Mouse (Mus musculus) midbrain, embryonic 15.5 days (tissue): Measurements from ENCODE around the gene Jak1. TPM values are rescaled to one million over a fixed set of nuclear protein-coding genes. Genes with fewer than 3 reads are reported as not detected.

Source experiments
- ATAC-seq: fragments of 200-750 bp; cut with Nextera tagmentation; replicated peaks from 2 replicates; pipeline ENCODE4 v1.8.0; 2017; ENCODE audit warnings: moderate TSS enrichment
- H3K27ac ChIP-seq: fragments of 300-500 bp; sonication (generic); 2 replicates; pipeline ENCODE4 v1.5.1; 2015; ENCODE audit warnings: mild to moderate bottlenecking, inconsistent platforms
- H3K27me3 ChIP-seq: fragments of 300-500 bp; sonication (generic); replicated peaks from 2 replicates; pipeline ENCODE4 v1.6.1; 2015; ENCODE audit warnings: inconsistent platforms
- H3K36me3 ChIP-seq: fragments of 300-500 bp; sonication (generic); replicated peaks from 2 replicates; pipeline ENCODE4 v1.6.1; 2015; ENCODE audit warnings: inconsistent platforms
- H3K4me1 ChIP-seq: fragments of 300-500 bp; sonication (generic); 2 replicates; pipeline ENCODE4 v1.6.1; 2015; ENCODE audit warnings: inconsistent platforms
- H3K4me2 ChIP-seq: fragments of 300-500 bp; sonication (generic); 2 replicates; pipeline ENCODE4 v1.6.1; 2015; ENCODE audit warnings: inconsistent platforms, mild to moderate bottlenecking, moderate library complexity
- H3K4me3 ChIP-seq: fragments of 300-500 bp; sonication (generic); 2 replicates; pipeline ENCODE4 v1.5.1; 2015; ENCODE audit warnings: mild to moderate bottlenecking, inconsistent platforms
- H3K9ac ChIP-seq: fragments of 300-500 bp; sonication (generic); 2 replicates; pipeline ENCODE4 v1.6.1; 2015; ENCODE audit warnings: mild to moderate bottlenecking, inconsistent platforms
- H3K9me3 ChIP-seq: fragments of 300-500 bp; sonication (generic); 2 replicates; pipeline ENCODE4 v1.6.1; 2016; ENCODE audit warnings: inconsistent platforms
- WGBS: fragments of 180-500 bp; shearing (Covaris S2); methylation state at CpG from one replicate; pipeline ENCODE4 v1.1.7; 2015; ENCODE audit warnings: mixed read lengths; 5-methylcytosine and 5-hydroxymethylcytosine counted together
- polyA plus RNA-seq: library from polyadenylated mRNA; unstranded; fragments of >200 nt; fragmentation: Nextera tagmentation; extraction: Ambion mirVana; gene quantifications from 2 replicates; pipeline ENCODE4 v1.2.1, GENCODE M21; 2015

Gene Jak1
- polyA plus RNA-seq, 1 experiment from 2014 or later, result 73.0 TPM

- WGBS, result 91% methylated on average over 2 of the region's 2 CpGs
- Histone ChIP-seq H3K36me3 (no peaks in the 10 kb centered on the region), H3K4me2 (no peak overlapping the region)
Measured at GRCm38 (mm10) chr4:101246569-101246968, 18.5 kb downstream of the Jak1 start.

GRCm38 (mm10) chr4:101244257-101245011 lies 20.6 kb downstream of the Jak1 start:
- Histone ChIP-seq H3K27me3 (no peaks in the 10 kb centered on the region), H3K4me1 (no peaks in the 10 kb centered on the region), H3K36me3 (no peaks in the 10 kb centered on the region), H3K4me3 (no peak overlapping the region), H3K9me3 (no peaks in the 10 kb centered on the region), H3K9ac (no peak overlapping the region), H3K4me2 (no peak overlapping the region), H3K27ac (no peak overlapping the region)
- ATAC-seq, result no peak
- 78% methylated on average over 6 of the region's 6 CpGs for WGBS

More at GRCm38 (mm10) chr4:101246569-101246968, 18.5 kb downstream of the Jak1 start:
- no peaks in the 10 kb centered on the region for H3K9me3 ChIP-seq
- ATAC-seq, result no peak
- no peaks in the 10 kb centered on the region for H3K27me3 ChIP-seq
- H3K9ac ChIP-seq, result no peak overlapping the region
- no peaks in the 10 kb centered on the region for H3K4me1 ChIP-seq
- no peak overlapping the region for H3K4me3 ChIP-seq
- H3K27ac ChIP-seq, result no peak overlapping the region

- Histone ChIP-seq H3K9me3 (no peaks in the 10 kb centered on the region), H3K4me1 (no peaks in the 10 kb centered on the region), H3K27ac (no peak overlapping the region), H3K4me3 (no peak overlapping the region), H3K36me3 (no peaks in the 10 kb centered on the region), H3K9ac (no peak overlapping the region), H3K27me3 (no peaks in the 10 kb centered on the region), H3K4me2 (no peak overlapping the region)
- no peak for ATAC-seq
- 64% methylated on average over 3 of the region's 3 CpGs for whole genome bisulfite sequencing
Measured at GRCm38 (mm10) chr4:101240875-101241173, 24.3 kb downstream of the Jak1 start.

DNA sequence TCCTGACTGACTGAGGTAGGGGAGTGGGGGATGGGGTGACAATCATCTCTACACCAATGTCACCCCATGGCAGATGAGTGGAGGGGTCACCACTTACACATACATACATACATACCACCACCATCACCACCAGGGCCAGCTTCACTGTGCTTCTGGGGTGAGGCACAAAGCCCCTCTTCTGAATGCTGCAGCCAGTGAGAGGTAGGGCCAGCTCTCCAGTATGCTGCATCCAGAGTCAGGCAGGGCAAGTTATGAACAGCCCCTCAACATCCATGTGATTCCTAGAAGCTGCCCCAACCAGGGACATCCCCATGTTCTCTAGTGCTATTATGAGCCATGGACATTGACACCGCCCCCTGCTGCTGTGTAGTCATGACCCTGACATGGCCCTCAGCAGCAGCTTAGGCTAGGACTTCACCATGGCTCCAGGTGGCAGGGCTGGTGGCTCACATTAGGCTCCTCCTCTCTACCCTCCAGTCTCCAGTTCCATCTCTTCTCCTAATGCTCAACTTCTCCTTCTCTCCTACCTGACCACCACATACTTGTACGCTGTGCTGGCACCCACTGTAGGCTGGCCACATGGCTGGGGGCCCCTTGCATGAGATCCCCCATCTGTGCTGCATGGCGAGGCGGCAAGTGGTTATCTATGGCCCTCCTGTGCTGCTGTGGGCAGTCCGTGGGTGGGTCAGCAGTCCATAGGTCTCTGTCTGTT lies 24.8 kb downstream of the Jak1 start:
- no peaks in the 10 kb centered on the region for H3K4me1 ChIP-seq
- no peaks in the 10 kb centered on the region for H3K36me3 ChIP-seq
- 91% methylated on average over 5 of the region's 5 CpGs for WGBS
- H3K4me3 ChIP-seq, result no peak overlapping the region
- ATAC-seq, result 0 out of 2 replicates have a peak, but pooled peaks have one; percentile 30
- H3K27me3 ChIP-seq, result no peaks in the 10 kb centered on the region
- no peak overlapping the region for H3K9ac ChIP-seq
- H3K4me2 ChIP-seq, result no peak overlapping the region
- H3K9me3 ChIP-seq, result no peaks in the 10 kb centered on the region
- no peak overlapping the region for H3K27ac ChIP-seq

DNA sequence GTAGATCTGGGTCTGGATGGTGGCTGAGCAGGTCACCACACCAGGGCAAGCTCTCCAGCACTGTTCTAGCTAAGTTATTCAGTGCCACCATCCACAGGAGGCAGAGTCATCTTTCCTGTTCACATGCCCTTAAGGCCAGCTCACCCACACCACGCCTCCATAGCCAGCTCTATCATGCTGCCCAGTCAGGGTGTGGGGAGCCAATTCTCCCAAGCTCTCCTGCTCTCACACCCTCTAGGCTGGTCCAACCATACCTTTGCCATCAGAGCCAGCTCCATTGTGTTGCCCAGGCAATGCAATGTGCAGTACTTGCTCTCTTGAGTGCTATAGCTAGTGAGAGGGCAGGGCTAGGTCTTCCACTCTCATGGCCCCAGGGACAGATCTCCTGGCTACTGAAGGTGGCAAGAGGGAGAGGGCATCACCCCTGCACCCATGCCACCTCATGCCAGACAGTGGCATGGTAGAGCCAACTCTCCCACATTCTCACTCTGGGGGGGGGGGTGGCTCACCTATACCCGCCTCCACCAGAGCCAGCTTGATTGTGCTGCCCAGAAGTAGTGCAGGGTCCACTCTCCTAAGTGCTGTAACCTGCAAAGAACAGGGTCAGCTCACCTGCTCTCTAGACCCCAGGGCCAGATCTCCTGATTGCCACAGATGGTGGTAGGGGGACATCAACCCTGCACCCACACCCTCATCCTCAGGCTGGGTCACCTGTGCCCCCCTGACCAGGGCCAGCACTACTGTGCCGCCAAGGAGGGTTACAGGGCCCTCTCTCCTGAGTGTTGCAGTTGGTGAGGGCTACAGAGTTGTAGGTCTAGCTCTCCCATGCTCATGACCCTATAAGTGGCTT lies 25.5 kb downstream of the Jak1 start:
- Histone ChIP-seq H3K27me3 (no peaks in the 10 kb centered on the region), H3K4me1 (no peaks in the 10 kb centered on the region), H3K36me3 (no peaks in the 10 kb centered on the region), H3K4me3 (no peak overlapping the region), H3K4me2 (no peak overlapping the region), H3K9me3 (no peaks in the 10 kb centered on the region), H3K27ac (no peak overlapping the region), H3K9ac (no peak overlapping the region)
- 98% methylated on average over 3 of the region's 3 CpGs for WGBS
- 0 out of 2 replicates have a peak, but pooled peaks have one; percentile 9 for ATAC-seq

GRCm38 (mm10) chr4:101238589-101238988 lies 26.5 kb downstream of the Jak1 start:
- no peak overlapping the region for H3K4me2 ChIP-seq
- no peak for ATAC-seq
- H3K27me3 ChIP-seq, result no peaks in the 10 kb centered on the region
- 87% methylated on average over 4 of the region's 4 CpGs for WGBS
- H3K4me1 ChIP-seq, result no peaks in the 10 kb centered on the region
- H3K4me3 ChIP-seq, result no peak overlapping the region
- no peaks in the 10 kb centered on the region for H3K36me3 ChIP-seq
- no peak overlapping the region for H3K27ac ChIP-seq
- H3K9ac ChIP-seq, result no peak overlapping the region
- H3K9me3 ChIP-seq, result no peaks in the 10 kb centered on the region

- no peak overlapping the region for H3K4me2 ChIP-seq
- H3K27ac ChIP-seq, result no peak overlapping the region
- WGBS, result 89% methylated on average over 6 of the region's 6 CpGs
- no peak for ATAC-seq
- no peaks in the 10 kb centered on the region for H3K9me3 ChIP-seq
- no peak overlapping the region for H3K9ac ChIP-seq
- no peaks in the 10 kb centered on the region for H3K27me3 ChIP-seq
- H3K36me3 ChIP-seq, result no peaks in the 10 kb centered on the region
- H3K4me3 ChIP-seq, result no peak overlapping the region
- H3K4me1 ChIP-seq, result no peaks in the 10 kb centered on the region
Measured at GRCm38 (mm10) chr4:101236797-101237196, 28.3 kb downstream of the Jak1 start.

DNA sequence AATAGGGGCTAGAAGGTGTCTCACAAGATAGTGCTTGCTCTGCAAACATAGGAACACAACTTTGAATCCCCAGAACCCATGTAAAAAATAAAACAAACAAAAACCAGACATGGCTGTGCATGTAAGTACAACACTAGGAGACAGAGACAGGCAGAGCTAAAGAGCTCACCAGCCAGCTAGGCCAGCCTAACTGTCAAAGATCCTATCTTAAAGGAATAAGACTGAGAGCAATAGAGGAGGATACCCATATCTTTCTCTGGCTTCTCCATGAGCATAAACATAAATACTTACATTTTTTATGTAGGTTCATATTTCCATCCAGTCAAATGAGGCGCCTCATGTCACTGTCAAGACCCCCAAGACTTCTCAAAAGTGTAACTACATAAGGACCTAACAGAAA lies 29.1 kb downstream of the Jak1 start:
- H3K4me3 ChIP-seq, result no peak overlapping the region
- no peak for ATAC-seq
- no peaks in the 10 kb centered on the region for H3K36me3 ChIP-seq
- no peak overlapping the region for H3K4me2 ChIP-seq
- H3K27me3 ChIP-seq, result no peaks in the 10 kb centered on the region
- H3K4me1 ChIP-seq, result no peaks in the 10 kb centered on the region
- 93% methylated on average over 1 of the region's 1 CpGs for WGBS
- no peaks in the 10 kb centered on the region for H3K9me3 ChIP-seq
- no peak overlapping the region for H3K27ac ChIP-seq
- no peak overlapping the region for H3K9ac ChIP-seq

DNA sequence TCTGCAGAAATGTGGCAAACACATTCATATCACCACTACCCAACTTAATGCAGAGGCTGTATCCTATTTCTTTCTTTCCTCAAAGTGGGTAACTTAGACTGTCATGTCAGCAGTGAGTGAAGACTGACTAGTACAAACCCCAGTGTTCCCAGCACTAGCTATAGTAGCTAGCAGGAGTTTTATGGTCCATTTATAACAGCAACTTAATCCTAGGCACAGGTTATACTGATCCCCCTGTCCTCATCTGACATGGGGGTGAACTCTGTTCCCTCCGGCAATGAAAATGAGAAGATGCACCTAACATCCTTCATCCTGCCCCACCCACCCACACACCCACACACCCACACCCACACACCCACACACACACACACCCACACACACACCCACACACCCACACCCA lies 30.3 kb downstream of the Jak1 start:
- H3K4me3 ChIP-seq, result no peak overlapping the region
- H3K9ac ChIP-seq, result no peak overlapping the region
- no peak overlapping the region for H3K4me2 ChIP-seq
- no peaks in the 10 kb centered on the region for H3K36me3 ChIP-seq
- WGBS, result 96% methylated on average over 1 of the region's 1 CpGs
- no peaks in the 10 kb centered on the region for H3K9me3 ChIP-seq
- no peak for ATAC-seq
- no peak overlapping the region for H3K27ac ChIP-seq
- H3K27me3 ChIP-seq, result no peaks in the 10 kb centered on the region
- no peaks in the 10 kb centered on the region for H3K4me1 ChIP-seq

DNA sequence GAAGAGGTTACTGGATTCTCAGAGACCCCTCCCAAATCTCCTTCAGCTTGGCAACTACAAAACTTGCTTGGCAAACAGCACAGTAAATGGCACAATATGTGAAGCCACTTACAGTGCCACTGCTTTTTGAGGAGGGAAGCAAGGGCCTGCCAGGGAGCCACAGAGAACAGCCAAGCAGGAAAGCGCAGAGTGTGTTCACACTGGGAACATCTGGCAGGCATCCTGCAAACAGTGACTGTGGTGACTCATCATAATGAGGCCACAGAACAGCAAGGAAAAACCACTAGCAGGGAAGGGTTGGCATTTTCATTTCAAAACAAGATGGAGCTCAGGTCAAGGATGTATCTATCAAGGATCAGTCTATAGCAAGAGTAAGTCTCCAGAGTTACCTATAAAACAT lies 30.8 kb downstream of the Jak1 start:
- Histone ChIP-seq H3K36me3 (no peaks in the 10 kb centered on the region), H3K27ac (no peak overlapping the region), H3K4me3 (no peak overlapping the region), H3K4me2 (no peak overlapping the region), H3K27me3 (no peaks in the 10 kb centered on the region), H3K9ac (no peak overlapping the region), H3K4me1 (no peaks in the 10 kb centered on the region), H3K9me3 (no peaks in the 10 kb centered on the region)
- WGBS, result 75% methylated on average over 1 of the region's 1 CpGs
- 0 out of 2 replicates have a peak, but pooled peaks have one; percentile 27 for ATAC-seq

GRCm38 (mm10) chr4:101230621-101231020 lies 34.5 kb downstream of the Jak1 start:
- H3K4me3 ChIP-seq, result no peak overlapping the region
- no peak overlapping the region for H3K4me2 ChIP-seq
- no peaks in the 10 kb centered on the region for H3K27me3 ChIP-seq
- H3K36me3 ChIP-seq, result no peaks in the 10 kb centered on the region
- no peak overlapping the region for H3K9ac ChIP-seq
- no peak for ATAC-seq
- WGBS, result 95% methylated on average over 2 of the region's 2 CpGs
- no peaks in the 10 kb centered on the region for H3K4me1 ChIP-seq
- H3K9me3 ChIP-seq, result no peaks in the 10 kb centered on the region
- no peak overlapping the region for H3K27ac ChIP-seq

GRCm38 (mm10) chr4:101227398-101227797 lies 37.7 kb downstream of the Jak1 start:
- no peak overlapping the region for H3K4me2 ChIP-seq
- H3K9ac ChIP-seq, result no peak overlapping the region
- no peaks in the 10 kb centered on the region for H3K36me3 ChIP-seq
- no peak for ATAC-seq
- no peaks in the 10 kb centered on the region for H3K4me1 ChIP-seq
- no peak overlapping the region for H3K27ac ChIP-seq
- H3K4me3 ChIP-seq, result no peak overlapping the region
- 93% methylated on average over 3 of the region's 3 CpGs for WGBS
- no peaks in the 10 kb centered on the region for H3K27me3 ChIP-seq
- no peaks in the 10 kb centered on the region for H3K9me3 ChIP-seq
